ENCODE assay signal across 31 mouse cellular contexts in the genomic region with DNA sequence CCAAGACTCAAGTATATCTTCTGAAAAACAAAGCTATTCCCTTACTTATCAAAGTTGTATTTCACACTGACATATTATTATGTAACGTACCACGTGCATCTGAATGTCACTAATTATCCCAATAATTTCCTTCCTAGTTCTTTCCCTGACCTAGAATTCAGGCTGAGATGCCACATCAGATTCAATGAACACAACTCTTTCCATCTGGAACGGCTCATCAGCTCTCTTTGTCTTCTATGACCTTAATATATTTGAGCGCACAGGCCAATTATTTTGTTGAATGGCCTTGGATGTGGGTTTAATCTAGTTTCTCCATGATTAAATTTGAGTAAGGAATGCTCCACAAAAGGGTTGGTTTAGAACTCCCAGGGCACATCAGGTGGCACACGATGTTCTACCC.
"Had no signal": no experiment of that assay in that cellular context is flagged by ENCODE, and none has a peak within 500 bp of the region (broad histone marks: within the 10 kb centered on the region; RNA-seq: fewer than 3 reads in every experiment).

No protein-coding gene starts in this region.

- H3K27ac ChIP-seq: limb, embryonic 10.5 days; limb, embryonic 12.5 days; limb, embryonic 13.5 days; limb, embryonic 15.5 days; liver, embryonic 12.5 days; liver, embryonic 13.5 days; liver, embryonic 14.5 days; liver, embryonic 15.5 days; lung, embryonic 15.5 days; macrophage; midbrain, embryonic 10.5 days; midbrain, embryonic 12.5 days; midbrain, embryonic 13.5 days; midbrain, embryonic 15.5 days had no signal

- ATAC-seq: liver, embryonic 12.5 days; liver, postnatal 0 days; lung, postnatal 0 days; midbrain, embryonic 13.5 days; midbrain, embryonic 15.5 days; midbrain, embryonic 16.5 days had no signal

- H3K4me3 ChIP-seq: left cerebral cortex, adult 2 months; limb, embryonic 10.5 days; limb, embryonic 12.5 days; limb, embryonic 13.5 days; limb, embryonic 15.5 days; liver, embryonic 12.5 days; liver, embryonic 13.5 days; liver, embryonic 15.5 days; lung, embryonic 15.5 days; megakaryocyte, embryonic 14.5 days; midbrain, embryonic 10.5 days; midbrain, embryonic 12.5 days; midbrain, embryonic 13.5 days; midbrain, embryonic 15.5 days; myocyte had no signal

- H3K4me2 ChIP-seq: limb, embryonic 12.5 days; limb, embryonic 13.5 days; limb, embryonic 15.5 days; liver, embryonic 11.5 days; liver, embryonic 12.5 days; liver, embryonic 13.5 days; liver, embryonic 15.5 days; lung, embryonic 14.5 days; lung, embryonic 15.5 days; midbrain, embryonic 11.5 days; midbrain, embryonic 12.5 days; midbrain, embryonic 13.5 days; midbrain, embryonic 15.5 days had no signal

- H3K4me1 ChIP-seq: limb, embryonic 12.5 days had no signal

- H3K9me3 ChIP-seq: limb, embryonic 10.5 days; limb, embryonic 12.5 days; limb, embryonic 13.5 days; limb, embryonic 15.5 days; liver, embryonic 12.5 days; liver, embryonic 13.5 days; liver, embryonic 15.5 days; lung, embryonic 15.5 days; megakaryocyte, embryonic 14.5 days; midbrain, embryonic 10.5 days; midbrain, embryonic 12.5 days; midbrain, embryonic 13.5 days; midbrain, embryonic 15.5 days had no signal

- DNase-seq: left cerebral cortex, postnatal 4 days; liver; liver, embryonic 13.5 days; liver, postnatal 0 days; lung, adult 18-20 months; lung, adult 2 months; lung, embryonic 14.5 days; lung, postnatal 10 days; lung, postnatal 14 days; lung, postnatal 36 days; lung, postnatal 4 days had no signal

- H3K9ac ChIP-seq: limb, embryonic 12.5 days; limb, embryonic 13.5 days; limb, embryonic 15.5 days; liver, embryonic 12.5 days; liver, embryonic 13.5 days; liver, embryonic 14.5 days; liver, embryonic 15.5 days; liver, postnatal 0 days; lung, embryonic 14.5 days; lung, embryonic 15.5 days; midbrain, embryonic 12.5 days; midbrain, embryonic 13.5 days; midbrain, embryonic 15.5 days had no signal

- H3K27me3 ChIP-seq: limb, embryonic 12.5 days; limb, embryonic 13.5 days; limb, embryonic 15.5 days; liver, embryonic 12.5 days; liver, embryonic 13.5 days; liver, embryonic 15.5 days; lung, embryonic 15.5 days; megakaryocyte, embryonic 14.5 days; midbrain, embryonic 12.5 days; midbrain, embryonic 13.5 days; midbrain, embryonic 15.5 days had no signal
